Mouse (Mus musculus): Measurements from ENCODE around the gene Zfp617.
A peak's percentile ranks its signal among the peaks of the same experiment; 100 is the strongest.

- peak; percentile 62 for TF ChIP-seq CTCF (IDR thresholded peaks at IDR 0.05; ENCODE audit: low read depth)
- no peak for TF ChIP-seq EP300 (IDR thresholded peaks at IDR 0.05; ENCODE audit: low read depth)
Observed at GRCm38 (mm10) chr8:71908309-71909261, at the start of gene Zfp617, which contains the start of gene Zfp882.
